Mouse (Mus musculus): ENCODE measurements around the gene Rnft1.
A peak's percentile ranks its signal among the peaks of the same experiment; 100 is the strongest.
"Not testable (repeated sequence)": the region's sequence is repeated elsewhere in the genome, so short reads cannot be mapped to it uniquely, and the experiment has no call there.

The Rnft1 gene

DNA sequence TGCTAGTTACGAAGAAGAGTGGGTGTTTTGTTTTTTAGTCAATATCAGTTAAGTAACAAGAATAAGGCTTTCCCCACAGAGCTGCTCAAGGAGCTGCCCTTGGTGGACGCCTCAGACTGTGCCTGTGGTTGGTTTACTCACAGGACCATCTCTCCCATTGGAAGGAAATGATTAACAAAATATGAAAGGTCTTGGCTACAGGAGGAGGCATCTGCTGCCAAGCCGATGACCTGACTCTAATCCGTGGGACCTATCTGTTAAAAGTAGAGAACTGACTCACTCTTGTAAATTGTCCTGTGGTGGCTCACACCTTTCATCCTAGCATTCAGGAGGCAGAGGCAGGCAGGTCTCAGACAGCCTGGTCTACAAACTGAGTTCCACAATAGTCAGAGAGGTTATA lies 43.1 kb downstream of the Rnft1 start:
- DNase-seq, result no peak

DNA sequence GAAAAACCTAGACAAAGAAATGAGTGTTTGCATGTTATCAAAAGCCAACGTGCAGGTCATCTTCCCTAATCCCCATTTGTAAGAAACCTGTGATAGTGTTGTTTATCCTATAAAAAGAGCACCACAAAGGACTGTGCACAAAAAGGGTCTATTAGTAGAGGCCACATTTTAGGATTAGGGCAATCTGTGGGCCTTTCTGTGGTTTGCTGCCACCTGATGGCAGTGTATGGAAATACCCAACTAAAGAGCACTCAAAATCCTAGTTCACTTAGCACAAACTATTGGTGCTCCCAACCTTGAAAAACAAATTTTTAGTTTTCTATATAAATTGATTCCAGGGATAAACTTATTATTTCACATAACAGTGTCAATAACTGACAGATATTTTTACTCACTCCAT lies 48.4 kb downstream of the Rnft1 start:
- no peak for DNase-seq

GRCm38 (mm10) chr11:86533302-86533701 lies 48.8 kb downstream of the Rnft1 start:
- DNase-seq, result not testable (repeated sequence)

- no peak for DNase-seq
Observed at GRCm38 (mm10) chr11:86534201-86534910, 49.9 kb downstream of the Rnft1 start.

- no peak for DNase-seq
Observed at GRCm38 (mm10) chr11:86538786-86539185, 54.3 kb downstream of the Rnft1 start.

GRCm38 (mm10) chr11:86539716-86540475 lies 55.4 kb downstream of the Rnft1 start:
- no peak for DNase-seq

DNA sequence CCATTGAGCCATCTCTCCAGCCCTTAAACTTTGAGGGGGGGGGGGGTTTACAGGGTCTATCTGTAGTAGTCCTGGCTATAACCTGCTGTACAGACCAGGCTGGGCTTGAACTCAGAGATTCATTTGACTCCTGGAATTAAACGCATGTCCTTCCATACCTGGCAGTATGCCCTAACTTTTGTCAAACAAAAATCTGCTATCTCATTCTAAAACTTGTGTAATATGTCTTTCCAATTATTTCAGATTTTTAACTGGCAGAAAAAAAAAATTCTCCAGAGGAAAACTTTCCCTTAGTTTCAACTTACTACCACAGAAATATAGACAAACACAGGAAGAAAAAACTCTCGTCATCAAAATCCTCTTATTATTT lies 56.0 kb downstream of the Rnft1 start:
- no peak for DNase-seq

- no peak for DNase-seq
Observed at GRCm38 (mm10) chr11:86542851-86543250, 58.4 kb downstream of the Rnft1 start.

DNA sequence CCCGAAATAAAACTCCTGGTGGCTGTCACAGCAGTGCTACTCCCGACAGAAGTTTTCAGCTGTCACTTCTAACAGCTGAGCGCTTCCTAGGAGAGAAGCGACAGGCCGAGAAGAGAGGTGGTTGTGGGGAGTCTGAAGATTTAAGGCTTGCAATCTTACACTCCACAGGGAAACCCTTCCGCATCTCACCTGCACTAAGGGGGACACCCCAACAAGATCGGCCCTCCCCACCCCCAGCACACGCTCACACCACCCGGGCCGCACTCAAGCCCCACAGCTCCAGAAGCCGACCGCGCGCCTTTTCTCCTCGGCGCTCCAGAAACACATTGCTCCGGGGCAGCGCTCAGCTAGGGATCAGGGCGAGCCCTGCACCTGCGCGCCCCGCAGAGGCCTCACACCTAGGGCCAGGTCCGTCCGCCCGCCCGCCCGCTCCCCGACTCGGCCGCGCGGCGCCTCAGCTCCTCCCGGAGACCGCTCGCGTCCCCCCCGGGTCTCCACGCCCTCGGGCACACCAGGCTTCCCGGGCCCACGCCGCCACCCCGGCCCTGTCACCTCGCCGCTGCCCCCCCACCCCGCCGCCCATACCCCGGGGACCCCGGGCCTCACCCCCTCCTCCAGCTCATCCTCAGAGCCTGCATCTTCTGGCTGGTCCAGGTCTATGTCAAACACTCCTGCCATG lies 59.6 kb downstream of the Rnft1 start:
- no peak for DNase-seq

GRCm38 (mm10) chr11:86544639-86545299 lies 60.3 kb downstream of the Rnft1 start, which contains the start of the genes Rps6kb1 and Tubd1:
TSS of gene Rps6kb1 (minus strand) at chr11:86544805.
TSS of gene Tubd1 (plus strand) at chr11:86544991.
- DNase-seq, result peak; percentile 99

DNA sequence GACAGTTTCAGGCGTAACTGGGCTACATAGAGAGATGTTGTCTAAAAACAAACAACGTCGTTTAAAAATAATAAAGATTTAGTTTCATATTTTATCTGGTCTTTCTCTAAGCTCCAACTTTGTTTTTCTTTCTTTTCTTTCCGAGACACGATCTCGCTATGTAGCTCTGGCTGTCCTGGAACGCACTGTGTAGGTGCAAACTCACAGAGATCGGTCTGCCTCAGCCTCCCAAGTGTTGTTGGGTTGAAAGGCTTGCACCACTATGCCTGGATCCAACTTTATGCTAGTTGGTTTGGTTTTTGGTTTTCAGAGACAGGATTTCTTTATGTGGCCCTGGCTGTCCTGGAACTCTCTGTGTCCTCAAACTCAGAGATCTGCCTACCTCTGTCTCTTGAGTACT lies 61.1 kb downstream of the Rnft1 start:
- no peak for DNase-seq

DNA sequence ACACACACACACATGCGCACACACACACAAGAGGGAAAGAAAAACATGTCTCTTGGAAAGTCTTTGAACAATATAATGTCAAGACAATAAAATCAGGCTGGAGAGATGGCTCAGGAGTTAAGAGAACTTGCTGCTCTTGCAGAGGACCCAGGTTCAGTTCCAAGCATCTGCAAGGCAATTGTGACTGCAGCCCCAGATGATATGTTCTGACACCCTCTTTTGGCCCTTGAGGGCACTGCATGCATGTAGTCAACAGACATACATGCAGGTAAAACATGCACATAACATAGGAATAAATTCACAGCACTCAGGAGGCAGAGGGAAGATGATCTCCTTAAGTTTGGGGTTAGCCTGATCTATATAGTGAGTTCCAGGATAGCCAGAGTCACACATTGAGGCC lies 63.0 kb downstream of the Rnft1 start:
- DNase-seq, result no peak

All from cerebellum, adult 11-12 months (tissue).